Mouse (Mus musculus) midbrain, embryonic 16.5 days (tissue): ENCODE measurements at regions not wholly inside any gene's neighbourhood (a gene's known extent, or its start where the extent isn't known, plus 50 kb on each side); places are given as distances from the start of the nearest gene placed in this dataset.

Experiments used
- ATAC-seq: fragments of 200-750 bp; cut with Nextera tagmentation; 2 replicates; pipeline ENCODE4 v1.8.0; 2017; ENCODE audit warnings: moderate TSS enrichment
- H3K27ac ChIP-seq: fragments of 300-500 bp; sonication (generic); 2 replicates; pipeline ENCODE4 v1.5.1; 2014; ENCODE audit warnings: mild to moderate bottlenecking, low read length, mixed read lengths
- H3K27me3 ChIP-seq: fragments of 300-500 bp; sonication (generic); 2 replicates; pipeline ENCODE4 v1.6.1; 2014; ENCODE audit warnings: low read depth, low read length, mixed read lengths; ENCODE audit not compliant: control insufficient read depth, insufficient read depth
- H3K36me3 ChIP-seq: fragments of 300-500 bp; sonication (generic); 2 replicates; pipeline ENCODE4 v1.6.1; 2014; ENCODE audit warnings: mild to moderate bottlenecking, low read length, moderate library complexity, mixed read lengths; ENCODE audit not compliant: control insufficient read depth, insufficient read depth
- H3K4me1 ChIP-seq: fragments of 300-500 bp; sonication (generic); 2 replicates; pipeline ENCODE4 v1.6.1; 2014; ENCODE audit warnings: mild to moderate bottlenecking, low read length, mixed read lengths; ENCODE audit not compliant: control insufficient read depth, insufficient read depth
- H3K4me2 ChIP-seq: fragments of 300-500 bp; sonication (generic); 2 replicates; pipeline ENCODE4 v1.6.1; 2014; ENCODE audit warnings: mild to moderate bottlenecking, low read length, mixed read lengths
- H3K4me3 ChIP-seq: fragments of 300-500 bp; sonication (generic); 2 replicates; pipeline ENCODE4 v1.5.1; 2014; ENCODE audit warnings: low read depth, mild to moderate bottlenecking, low read length, moderate library complexity, mixed read lengths
- H3K9ac ChIP-seq: fragments of 300-500 bp; sonication (generic); 2 replicates; pipeline ENCODE4 v1.6.1; 2014; ENCODE audit warnings: low read depth, low read length, mixed read lengths
- H3K9me3 ChIP-seq: fragments of 300-500 bp; sonication (generic); replicated peaks from 2 replicates; pipeline ENCODE4 v1.6.1; 2014; ENCODE audit warnings: mild to moderate bottlenecking, low read length, mixed read lengths; ENCODE audit not compliant: control insufficient read depth, poor library complexity, severe bottlenecking
- whole genome bisulfite sequencing: fragments of 180-500 bp; shearing (Covaris S2); extraction: QIAGEN DNeasy Blood & Tissue Kit; methylation state at CpG from one replicate; pipeline ENCODE4 v1.1.7; 2014; 5-methylcytosine and 5-hydroxymethylcytosine counted together

GRCm38 (mm10) chr16:66086499-66086898 is 271.4 kb downstream of the Vgll3 start:
- H3K9me3 ChIP-seq = no peaks in the 10 kb centered on the region
- no peak overlapping the region for H3K4me2 ChIP-seq
- no peak overlapping the region for H3K27ac ChIP-seq
- no peaks in the 10 kb centered on the region for H3K27me3 ChIP-seq
- 5% methylated on average over 1 of the region's 1 CpGs for WGBS
- ATAC-seq = no peak
- no peaks in the 10 kb centered on the region for H3K36me3 ChIP-seq
- H3K4me1 ChIP-seq = no peaks in the 10 kb centered on the region
- no peak overlapping the region for H3K4me3 ChIP-seq
- H3K9ac ChIP-seq = no peak overlapping the region

- ATAC-seq = no peak
- 14% methylated on average over 4 of the region's 4 CpGs for WGBS
- H3K4me1 ChIP-seq = peaks cover 3% of the 10 kb centered on the region; the same call in 1 of the 2 replicates
Observed at GRCm38 (mm10) chr16:66092766-66093165, 277.7 kb downstream of the Vgll3 start.

GRCm38 (mm10) chr16:66095682-66096081 is 280.6 kb downstream of the Vgll3 start:
- Histone ChIP-seq H3K4me1 (peaks cover 3% of the 10 kb centered on the region; the same call in 1 of the 2 replicates), H3K9ac (no peak overlapping the region), H3K9me3 (no peaks in the 10 kb centered on the region), H3K27ac (no peak overlapping the region), H3K4me2 (no peak overlapping the region), H3K36me3 (no peaks in the 10 kb centered on the region), H3K27me3 (no peaks in the 10 kb centered on the region), H3K4me3 (no peak overlapping the region)
- peak; percentile 76; the same call in 1 of the 2 replicates for ATAC-seq
- WGBS = 48% methylated on average over 7 of the region's 7 CpGs

More at GRCm38 (mm10) chr16:66092766-66093165, 277.7 kb downstream of the Vgll3 start:
- Histone ChIP-seq H3K9ac (no peak overlapping the region), H3K27me3 (no peaks in the 10 kb centered on the region), H3K4me2 (no peak overlapping the region), H3K27ac (no peak overlapping the region), H3K36me3 (no peaks in the 10 kb centered on the region), H3K9me3 (no peaks in the 10 kb centered on the region), H3K4me3 (no peak overlapping the region)

- WGBS = 82% methylated on average over 3 of the region's 3 CpGs
- peaks cover 3% of the 10 kb centered on the region for H3K4me1 ChIP-seq
- H3K9me3 ChIP-seq = no peaks in the 10 kb centered on the region
- H3K4me3 ChIP-seq = no peak overlapping the region
- no peak for ATAC-seq
- H3K4me2 ChIP-seq = no peak overlapping the region
- no peak overlapping the region for H3K9ac ChIP-seq
- H3K36me3 ChIP-seq = no peaks in the 10 kb centered on the region
- no peak overlapping the region for H3K27ac ChIP-seq
- H3K27me3 ChIP-seq = no peaks in the 10 kb centered on the region
Observed at GRCm38 (mm10) chr16:66117930-66118329, 302.9 kb downstream of the Vgll3 start.

GRCm38 (mm10) chr16:66137755-66138154 is 322.7 kb downstream of the Vgll3 start:
- no peak overlapping the region for H3K27ac ChIP-seq
- H3K9me3 ChIP-seq = no peaks in the 10 kb centered on the region
- peak; percentile 45; the same call in 1 of the 2 replicates for ATAC-seq
- WGBS = 77% methylated on average over 3 of the region's 3 CpGs
- no peak overlapping the region for H3K4me2 ChIP-seq
- H3K36me3 ChIP-seq = no peaks in the 10 kb centered on the region
- no peaks in the 10 kb centered on the region for H3K4me1 ChIP-seq
- H3K9ac ChIP-seq = no peak overlapping the region
- no peak overlapping the region for H3K4me3 ChIP-seq
- H3K27me3 ChIP-seq = no peaks in the 10 kb centered on the region

- no peak overlapping the region for H3K9ac ChIP-seq
- no peak overlapping the region for H3K4me3 ChIP-seq
- H3K36me3 ChIP-seq = no peaks in the 10 kb centered on the region
- ATAC-seq = no peak
- H3K4me1 ChIP-seq = no peaks in the 10 kb centered on the region
- H3K9me3 ChIP-seq = no peaks in the 10 kb centered on the region
- H3K27ac ChIP-seq = no peak overlapping the region
- no peak overlapping the region for H3K4me2 ChIP-seq
- no peaks in the 10 kb centered on the region for H3K27me3 ChIP-seq
Observed at GRCm38 (mm10) chr16:66144765-66145164, 329.7 kb downstream of the Vgll3 start.

- ATAC-seq = no peak
- Histone ChIP-seq H3K27ac (no peak overlapping the region), H3K4me3 (no peak overlapping the region), H3K9me3 (no peaks in the 10 kb centered on the region), H3K27me3 (no peaks in the 10 kb centered on the region), H3K4me1 (no peaks in the 10 kb centered on the region), H3K4me2 (no peak overlapping the region), H3K36me3 (no peaks in the 10 kb centered on the region), H3K9ac (no peak overlapping the region)
- 71% methylated on average over 1 of the region's 1 CpGs for WGBS
Observed at GRCm38 (mm10) chr16:66145280-66145679, 330.2 kb downstream of the Vgll3 start.

GRCm38 (mm10) chr16:66168289-66168688 is 353.2 kb downstream of the Vgll3 start:
- no peak overlapping the region for H3K9ac ChIP-seq
- H3K27me3 ChIP-seq = no peaks in the 10 kb centered on the region
- ATAC-seq = no peak
- H3K36me3 ChIP-seq = no peaks in the 10 kb centered on the region
- 86% methylated on average over 2 of the region's 2 CpGs for WGBS
- H3K4me1 ChIP-seq = no peaks in the 10 kb centered on the region
- no peak overlapping the region for H3K27ac ChIP-seq
- no peak overlapping the region for H3K4me2 ChIP-seq
- H3K9me3 ChIP-seq = no peaks in the 10 kb centered on the region
- no peak overlapping the region for H3K4me3 ChIP-seq

- no peaks in the 10 kb centered on the region for H3K4me1 ChIP-seq
- H3K36me3 ChIP-seq = no peaks in the 10 kb centered on the region
- no peak overlapping the region for H3K4me2 ChIP-seq
- H3K27me3 ChIP-seq = no peaks in the 10 kb centered on the region
- no peak overlapping the region for H3K27ac ChIP-seq
- H3K9me3 ChIP-seq = no peaks in the 10 kb centered on the region
- ATAC-seq = no peak
- H3K9ac ChIP-seq = no peak overlapping the region
- WGBS = 33% methylated on average over 2 of the region's 2 CpGs
- H3K4me3 ChIP-seq = no peak overlapping the region
Observed at GRCm38 (mm10) chr16:66190801-66191200, 375.7 kb downstream of the Vgll3 start.
